Mouse (Mus musculus) embryonic facial prominence, embryonic 11.5 days (tissue): ENCODE results near the gene Tomm70a. TPM values are rescaled to one million over a fixed set of nuclear protein-coding genes. Genes with fewer than 3 reads are reported as not detected.
"Not testable (repeated sequence)": the region's sequence is repeated elsewhere in the genome, so short reads cannot be mapped to it uniquely, and the experiment has no call there.

Source experiments
- ATAC-seq: fragments of 200-750 bp; cut with Nextera tagmentation; replicated peaks from 2 replicates; pipeline ENCODE4 v1.8.0; 2017; ENCODE audit warnings: low read depth; ENCODE audit not compliant: insufficient number of reproducible peaks, low FRiP score, low TSS enrichment
- DNase-seq: peaks from one replicate; pipeline ENCODE4 v3.0.0-alpha.2; 2015; ENCODE audit warnings: low spot score
- H3K27ac ChIP-seq: fragments of 300-500 bp; sonication (generic); replicated peaks from 2 replicates; pipeline ENCODE4 v1.5.1; 2014; ENCODE audit warnings: mild to moderate bottlenecking, low read depth, low read length, control low read depth
- H3K27me3 ChIP-seq: fragments of 300-500 bp; sonication (generic); 2 replicates; pipeline ENCODE4 v1.6.1; 2014; ENCODE audit warnings: mild to moderate bottlenecking, low read length, moderate library complexity, mixed read lengths; ENCODE audit not compliant: control insufficient read depth, insufficient read depth
- H3K36me3 ChIP-seq: fragments of 300-500 bp; sonication (generic); replicated peaks from 2 replicates; pipeline ENCODE4 v1.6.1; 2014; ENCODE audit warnings: low read depth, mild to moderate bottlenecking, low read length, moderate library complexity, mixed read lengths; ENCODE audit not compliant: control insufficient read depth, insufficient read depth
- H3K4me1 ChIP-seq: fragments of 300-500 bp; sonication (generic); 2 replicates; pipeline ENCODE4 v1.6.1; 2014; ENCODE audit warnings: low read length, mixed read lengths; ENCODE audit not compliant: control insufficient read depth, insufficient read depth
- H3K4me2 ChIP-seq: fragments of 300-500 bp; sonication (generic); 2 replicates; pipeline ENCODE4 v1.6.1; 2014; ENCODE audit warnings: low read depth, mild to moderate bottlenecking, control low read depth, low read length, moderate library complexity
- H3K4me3 ChIP-seq: fragments of 300-500 bp; sonication (generic); 2 replicates; pipeline ENCODE4 v1.5.1; 2014; ENCODE audit warnings: low read depth, low read length, control low read depth
- H3K9ac ChIP-seq: fragments of 300-500 bp; sonication (generic); replicated peaks from 2 replicates; pipeline ENCODE4 v1.6.1; 2014; ENCODE audit warnings: mild to moderate bottlenecking, control low read depth, low read length
- H3K9me3 ChIP-seq: fragments of 300-500 bp; sonication (generic); replicated peaks from 2 replicates; pipeline ENCODE4 v1.6.1; 2016; ENCODE audit warnings: mild to moderate bottlenecking, low read length, inconsistent platforms, mixed read lengths; ENCODE audit not compliant: control insufficient read depth
- WGBS: fragments of 180-500 bp; shearing (Covaris S2); extraction: QIAGEN DNeasy Blood & Tissue Kit; methylation state at CpG from one replicate; pipeline ENCODE4 v1.1.7; 2014; 5-methylcytosine and 5-hydroxymethylcytosine counted together
- polyA plus RNA-seq: library from polyadenylated mRNA; unstranded; fragments of >200 nt; fragmentation: Nextera tagmentation; extraction: Ambion mirVana; gene quantifications from 2 replicates; pipeline ENCODE4 v1.2.1, GENCODE M21; 2014

Tomm70a gene
- polyA plus RNA-seq, 1 experiment from 2014 or later, result 75.5 TPM

GRCm38 (mm10) chr16:57168236-57168635 is 46.7 kb downstream of the Tomm70a start:
- H3K9me3 ChIP-seq, result no peaks in the 10 kb centered on the region
- ATAC-seq (no peak), DNase-seq (no peak)
- H3K4me3 ChIP-seq, result no peak overlapping the region
- WGBS, result 72% methylated on average over 4 of the region's 4 CpGs
- no peak overlapping the region for H3K4me2 ChIP-seq
- H3K4me1 ChIP-seq, result no peaks in the 10 kb centered on the region
- H3K27me3 ChIP-seq, result no peaks in the 10 kb centered on the region
- H3K27ac ChIP-seq, result no peak overlapping the region
- H3K9ac ChIP-seq, result no peak overlapping the region
- no peaks in the 10 kb centered on the region for H3K36me3 ChIP-seq

GRCm38 (mm10) chr16:57171161-57171560 is 49.7 kb downstream of the Tomm70a start:
- no peaks in the 10 kb centered on the region for H3K4me1 ChIP-seq
- no peak overlapping the region for H3K4me3 ChIP-seq
- H3K9me3 ChIP-seq, result no peaks in the 10 kb centered on the region
- WGBS, result 87% methylated on average over 8 of the region's 8 CpGs
- no peaks in the 10 kb centered on the region for H3K36me3 ChIP-seq
- H3K4me2 ChIP-seq, result no peak overlapping the region
- no peaks in the 10 kb centered on the region for H3K27me3 ChIP-seq
- no peak overlapping the region for H3K9ac ChIP-seq
- DNase-seq, result no peak
- no peak overlapping the region for H3K27ac ChIP-seq
- no peak for ATAC-seq

GRCm38 (mm10) chr16:57171570-57171969 is 50.1 kb downstream of the Tomm70a start:
- Histone ChIP-seq H3K9me3 (no peaks in the 10 kb centered on the region), H3K36me3 (no peaks in the 10 kb centered on the region), H3K27me3 (no peaks in the 10 kb centered on the region), H3K4me3 (no peak overlapping the region), H3K9ac (no peak overlapping the region), H3K4me2 (no peak overlapping the region), H3K27ac (no peak overlapping the region), H3K4me1 (no peaks in the 10 kb centered on the region)
- no peak for ATAC-seq
- no peak for DNase-seq
- 88% methylated on average over 6 of the region's 6 CpGs for WGBS

GRCm38 (mm10) chr16:57174480-57174879 is 53.0 kb downstream of the Tomm70a start:
- H3K27ac ChIP-seq, H3K9me3 ChIP-seq, H3K4me2 ChIP-seq, H3K36me3 ChIP-seq, H3K27me3 ChIP-seq, DNase-seq, H3K4me1 ChIP-seq, H3K4me3 ChIP-seq, ATAC-seq, H3K9ac ChIP-seq: not testable (repeated sequence)

- Histone ChIP-seq H3K36me3 (no peaks in the 10 kb centered on the region; the same call in 1 of the 2 replicates), H3K9me3 (no peaks in the 10 kb centered on the region), H3K4me2 (no peak overlapping the region), H3K27me3 (no peaks in the 10 kb centered on the region), H3K4me1 (no peaks in the 10 kb centered on the region), H3K9ac (no peak overlapping the region), H3K27ac (no peak overlapping the region), H3K4me3 (no peak overlapping the region)
- 64% methylated on average over 2 of the region's 2 CpGs for WGBS
- no peak for DNase-seq
- ATAC-seq, result no peak
Measured at GRCm38 (mm10) chr16:57175751-57176150, 54.2 kb downstream of the Tomm70a start.

- WGBS, result 86% methylated on average over 7 of the region's 7 CpGs
- ATAC-seq (no peak), DNase-seq (no peak)
- Histone ChIP-seq H3K9ac (no peak overlapping the region), H3K9me3 (no peaks in the 10 kb centered on the region), H3K27ac (no peak overlapping the region), H3K4me2 (no peak overlapping the region), H3K27me3 (no peaks in the 10 kb centered on the region), H3K4me3 (no peak overlapping the region), H3K36me3 (no peaks in the 10 kb centered on the region; the same call in 1 of the 2 replicates), H3K4me1 (no peaks in the 10 kb centered on the region)
Measured at GRCm38 (mm10) chr16:57176276-57176675, 54.8 kb downstream of the Tomm70a start.

GRCm38 (mm10) chr16:57177254-57177653 is 55.8 kb downstream of the Tomm70a start:
- H3K27me3 ChIP-seq, result no peaks in the 10 kb centered on the region
- no peaks in the 10 kb centered on the region; the same call in 1 of the 2 replicates for H3K36me3 ChIP-seq
- H3K27ac ChIP-seq, result no peak overlapping the region
- H3K4me3 ChIP-seq, result no peak overlapping the region
- DNase-seq (peak; percentile 71), ATAC-seq (no peak)
- no peak overlapping the region for H3K4me2 ChIP-seq
- no peaks in the 10 kb centered on the region for H3K9me3 ChIP-seq
- H3K9ac ChIP-seq, result no peak overlapping the region
- 69% methylated on average over 2 of the region's 2 CpGs for WGBS
- H3K4me1 ChIP-seq, result no peaks in the 10 kb centered on the region

GRCm38 (mm10) chr16:57177664-57178063 is 56.2 kb downstream of the Tomm70a start:
- no peak overlapping the region for H3K4me2 ChIP-seq
- no peaks in the 10 kb centered on the region for H3K4me1 ChIP-seq
- H3K9ac ChIP-seq, result no peak overlapping the region
- no peaks in the 10 kb centered on the region for H3K9me3 ChIP-seq
- H3K36me3 ChIP-seq, result no peaks in the 10 kb centered on the region; the same call in none of the 2 replicates
- no peak for DNase-seq
- H3K27ac ChIP-seq, result no peak overlapping the region
- ATAC-seq, result no peak
- WGBS, result 91% methylated on average over 10 of the region's 10 CpGs
- H3K27me3 ChIP-seq, result no peaks in the 10 kb centered on the region
- H3K4me3 ChIP-seq, result no peak overlapping the region
